Mouse (Mus musculus) cerebellum, adult 11-12 months (tissue): ENCODE data around the gene Ranbp6.

Source experiments
- DNase-seq: peaks from one replicate; pipeline ENCODE4 v3.0.0; 2022

The Ranbp6 gene

GRCm38 (mm10) chr19:29805917-29806785 is 6.6 kb downstream of the Ranbp6 start, which contains the start of gene 9930021J03Rik:
Gene 9930021J03Rik, minus strand, starts transcription at chr19:29805989.
- peak; percentile 98 for DNase-seq

- DNase-seq, result peak; percentile 71
Measured at GRCm38 (mm10) chr19:29805101-29805916, 7.5 kb downstream of the Ranbp6 start.

GRCm38 (mm10) chr19:29803946-29804345 is 8.8 kb downstream of the Ranbp6 start:
- DNase-seq, result no peak

- no peak for DNase-seq
Measured at GRCm38 (mm10) chr19:29797371-29797770, 15.4 kb downstream of the Ranbp6 start.

GRCm38 (mm10) chr19:29787997-29788396 is 24.8 kb downstream of the Ranbp6 start:
- no peak for DNase-seq

- DNase-seq, result no peak
Measured at GRCm38 (mm10) chr19:29782914-29783313, 29.9 kb downstream of the Ranbp6 start.
